Mouse (Mus musculus) right cerebral cortex, postnatal 4 days (tissue): Measurements from ENCODE around the gene Specc1l.
A peak's percentile ranks its signal among the peaks of the same experiment; 100 is the strongest.

ENCODE experiments used
- DNase-seq: peaks from one replicate; pipeline ENCODE4 v3.0.0-alpha.2; 2022

The Specc1l gene

GRCm38 (mm10) chr10:75224630-75225029 lies 12.8 kb downstream of the Specc1l start:
- DNase-seq: no peak

DNA sequence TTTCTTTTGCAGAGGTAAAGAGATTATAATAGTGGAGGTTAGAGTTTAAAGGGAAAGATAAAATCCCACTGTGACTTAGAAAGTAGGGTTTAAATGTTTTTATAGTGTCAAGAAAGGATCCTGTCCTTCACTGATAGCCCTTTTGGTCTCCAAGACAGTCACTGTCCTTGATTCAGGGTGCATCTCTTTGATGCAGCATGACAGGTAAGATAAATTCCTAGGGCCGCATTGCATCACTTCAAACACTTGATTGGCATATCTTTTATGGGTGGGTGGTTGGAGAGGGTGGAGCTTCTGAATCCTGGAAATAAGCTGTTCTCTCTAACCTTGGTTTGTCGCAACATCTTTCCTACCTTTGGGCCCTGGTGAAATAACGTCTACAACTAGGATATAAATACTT lies 15.5 kb downstream of the Specc1l start:
- no peak for DNase-seq

GRCm38 (mm10) chr10:75230572-75230971 lies 18.7 kb downstream of the Specc1l start:
- peak; percentile 11 for DNase-seq

DNA sequence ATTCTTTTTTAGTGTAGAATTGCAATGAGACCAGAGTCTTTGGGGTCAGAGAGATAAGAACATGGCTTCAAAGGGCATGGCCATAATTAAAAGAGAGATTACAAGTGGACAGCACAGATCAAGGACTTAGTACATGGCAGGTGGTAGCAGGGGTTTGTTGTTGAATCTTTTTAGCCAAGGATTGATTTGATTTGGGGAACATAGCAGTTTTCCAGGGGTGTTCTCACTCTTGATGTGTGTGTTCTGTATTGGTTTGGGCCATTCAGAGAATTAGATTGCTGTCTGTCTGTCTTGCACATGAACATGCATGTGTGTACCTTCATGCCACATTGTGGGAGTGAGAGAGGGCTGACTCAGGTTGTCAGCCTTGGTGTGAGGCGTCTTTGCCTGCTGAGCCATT lies 20.0 kb downstream of the Specc1l start:
- DNase-seq: no peak

GRCm38 (mm10) chr10:75232612-75233155 lies 20.8 kb downstream of the Specc1l start:
- no peak for DNase-seq

DNA sequence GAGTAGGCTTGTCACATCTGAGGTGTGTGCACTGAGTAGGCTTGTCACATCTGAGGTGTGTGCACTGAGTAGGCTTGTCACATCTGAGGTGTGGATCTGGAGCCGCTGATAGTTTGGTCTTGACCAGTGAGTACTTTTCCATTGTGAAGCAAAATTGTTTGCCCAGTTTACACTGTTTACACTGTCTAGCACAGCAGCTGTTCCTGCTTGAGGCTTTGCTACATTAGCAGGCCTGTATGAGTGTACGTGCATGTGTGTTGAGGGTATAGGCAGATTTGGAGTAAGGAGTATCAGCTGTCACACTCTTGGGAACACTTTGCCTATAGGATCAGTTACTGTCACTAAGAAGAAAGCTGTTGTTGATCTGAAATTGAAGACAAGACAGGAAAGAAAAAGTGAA lies 21.6 kb downstream of the Specc1l start:
- no peak for DNase-seq

DNA sequence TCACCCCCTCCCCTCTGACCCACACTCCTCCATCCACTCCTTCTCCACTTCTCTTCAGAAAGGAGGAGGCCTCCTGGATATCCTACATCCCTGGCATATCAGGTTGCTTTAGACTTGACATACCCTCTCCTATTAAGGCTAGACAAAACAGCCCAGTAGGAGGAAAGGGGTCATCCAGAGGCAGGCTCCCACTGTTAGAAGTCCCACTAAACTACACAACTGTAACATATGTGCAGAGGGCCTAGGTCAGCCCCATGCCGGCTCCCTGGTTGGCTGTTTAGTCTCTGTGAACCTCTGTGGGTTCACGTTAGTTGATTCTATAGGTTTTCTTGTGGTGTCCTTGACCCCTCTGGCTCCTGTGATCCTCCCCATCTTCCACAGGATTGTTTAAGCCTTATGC lies 23.9 kb downstream of the Specc1l start:
- no peak for DNase-seq

DNA sequence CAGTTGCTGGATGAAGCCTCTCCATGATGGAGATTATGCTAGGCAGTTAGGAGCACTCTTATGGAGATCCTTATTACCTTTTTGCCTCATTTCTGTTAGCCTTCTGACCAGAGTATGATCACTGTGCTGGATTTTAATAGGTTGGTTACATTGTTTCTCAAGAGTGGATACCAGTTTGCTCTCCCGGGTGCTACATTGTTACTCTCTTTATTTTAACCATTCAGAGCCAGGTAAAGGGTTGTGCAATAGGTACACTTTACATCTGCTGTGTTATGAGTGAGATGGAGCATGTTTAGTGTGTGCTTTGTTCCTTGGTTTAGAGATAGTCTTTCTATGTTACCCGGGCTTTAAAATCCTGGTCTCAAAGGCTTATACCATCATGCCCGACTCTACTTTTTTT lies 24.3 kb downstream of the Specc1l start:
- no peak for DNase-seq

- no peak for DNase-seq
Measured at GRCm38 (mm10) chr10:75237166-75237565, 25.3 kb downstream of the Specc1l start.

DNA sequence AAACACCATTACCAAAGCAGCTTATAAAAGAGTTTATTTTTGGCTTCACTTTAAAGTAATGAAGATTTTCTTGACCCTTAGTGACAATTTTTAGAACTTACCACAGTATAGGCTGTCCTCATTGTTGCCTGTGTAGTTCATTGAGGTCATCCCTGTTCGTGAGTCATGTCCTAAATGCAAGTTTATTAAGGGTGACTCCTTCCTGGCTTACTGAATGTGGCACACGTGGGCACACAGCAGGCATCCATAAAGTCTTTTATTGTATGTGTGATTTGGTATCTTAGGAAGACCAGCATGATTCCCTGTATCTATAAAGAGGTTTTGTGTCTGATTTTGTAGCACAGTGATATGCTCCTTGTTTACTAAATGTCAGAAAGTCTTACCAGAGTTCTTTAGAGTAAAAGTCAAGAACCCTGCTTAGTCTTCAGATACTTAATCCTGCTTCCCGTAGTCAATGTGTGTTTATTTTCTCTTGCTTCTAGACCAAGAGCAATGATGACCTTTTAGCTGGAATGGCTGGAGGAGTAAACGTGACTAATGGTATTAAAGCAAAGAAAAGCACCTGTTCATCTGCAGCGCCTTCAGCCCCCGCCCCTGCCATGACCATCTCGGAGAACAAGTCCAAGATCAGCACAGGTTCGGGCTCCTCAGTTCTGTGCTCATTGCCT lies 28.8 kb downstream of the Specc1l start:
- DNase-seq: no peak

GRCm38 (mm10) chr10:75245806-75246205 lies 33.9 kb downstream of the Specc1l start:
- DNase-seq: no peak

DNA sequence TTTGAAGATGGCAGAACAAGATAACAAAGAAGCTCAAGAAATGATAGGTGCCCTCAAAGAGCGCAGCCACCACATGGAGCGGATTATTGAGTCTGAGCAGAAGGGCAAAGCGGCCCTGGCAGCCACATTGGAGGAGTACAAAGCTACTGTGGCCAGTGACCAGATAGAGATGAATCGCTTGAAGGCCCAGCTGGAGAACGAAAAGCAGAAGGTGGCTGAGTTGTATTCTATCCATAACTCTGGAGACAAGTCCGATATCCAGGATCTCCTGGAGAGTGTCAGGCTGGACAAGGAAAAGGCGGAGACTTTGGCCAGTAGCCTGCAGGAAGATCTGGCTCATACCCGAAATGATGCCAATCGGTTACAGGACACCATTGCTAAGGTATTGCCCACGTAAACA lies 34.5 kb downstream of the Specc1l start:
- DNase-seq: no peak

- DNase-seq: no peak
Measured at GRCm38 (mm10) chr10:75251011-75251410, 39.1 kb downstream of the Specc1l start.

DNA sequence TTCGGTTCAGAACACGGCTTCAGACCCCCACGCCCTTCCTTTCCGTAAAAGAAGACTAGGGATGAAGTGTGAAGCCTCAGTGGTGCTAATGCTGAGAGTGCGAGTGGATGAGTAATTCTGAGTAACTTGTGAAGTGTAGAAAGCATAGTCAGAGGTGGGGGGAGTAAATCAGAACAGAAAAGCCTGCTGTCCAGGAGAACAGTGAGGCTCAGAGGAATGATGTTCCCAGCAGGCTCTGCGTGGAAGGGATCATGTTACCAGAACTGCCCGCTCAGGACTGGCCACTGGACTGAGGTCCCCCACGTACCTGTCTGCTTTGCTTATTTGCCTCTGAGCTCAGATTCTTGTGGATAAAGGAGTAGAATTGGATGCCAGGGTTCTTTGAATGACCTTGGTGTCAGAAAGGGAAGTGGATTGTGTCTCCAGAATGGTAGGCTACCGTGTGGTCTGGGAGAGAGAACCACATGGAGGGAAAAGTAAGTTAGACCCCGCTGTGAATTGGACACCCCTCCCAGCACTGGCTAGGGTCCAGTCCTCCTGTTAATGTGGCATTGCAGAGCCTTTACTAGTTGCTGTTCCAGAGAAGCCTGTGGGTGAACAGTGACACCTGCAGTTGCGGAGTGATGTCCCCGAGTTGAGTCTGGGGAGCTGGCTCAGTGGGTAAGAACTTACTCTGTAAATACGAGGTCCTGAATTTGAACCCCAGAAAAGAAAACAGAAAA lies 40.6 kb downstream of the Specc1l start:
- DNase-seq: no peak

- no peak for DNase-seq
Measured at GRCm38 (mm10) chr10:75255091-75255490, 43.2 kb downstream of the Specc1l start.

GRCm38 (mm10) chr10:75257401-75257800 lies 45.5 kb downstream of the Specc1l start:
- no peak for DNase-seq

GRCm38 (mm10) chr10:75258241-75258640 lies 46.4 kb downstream of the Specc1l start:
- no peak for DNase-seq

DNA sequence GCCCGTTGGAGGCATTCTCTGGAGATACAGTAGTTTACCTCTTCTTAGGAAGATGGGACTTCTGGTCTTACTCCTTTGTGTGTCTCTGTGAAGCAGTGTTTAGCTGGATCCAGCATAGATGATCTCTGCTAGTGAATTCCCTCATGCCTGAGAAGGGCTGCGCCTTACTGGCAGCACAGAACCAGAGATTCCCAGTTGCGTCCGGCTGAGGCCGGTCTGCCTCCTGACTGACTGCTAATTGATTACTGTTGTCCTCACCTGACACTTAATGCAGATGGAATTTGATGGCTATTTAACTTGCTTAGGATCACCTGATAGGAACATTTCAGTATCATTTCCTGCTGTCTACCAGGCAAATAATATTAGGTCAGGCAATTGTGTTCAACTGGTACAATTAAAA lies 49.4 kb downstream of the Specc1l start:
- no peak for DNase-seq

DNA sequence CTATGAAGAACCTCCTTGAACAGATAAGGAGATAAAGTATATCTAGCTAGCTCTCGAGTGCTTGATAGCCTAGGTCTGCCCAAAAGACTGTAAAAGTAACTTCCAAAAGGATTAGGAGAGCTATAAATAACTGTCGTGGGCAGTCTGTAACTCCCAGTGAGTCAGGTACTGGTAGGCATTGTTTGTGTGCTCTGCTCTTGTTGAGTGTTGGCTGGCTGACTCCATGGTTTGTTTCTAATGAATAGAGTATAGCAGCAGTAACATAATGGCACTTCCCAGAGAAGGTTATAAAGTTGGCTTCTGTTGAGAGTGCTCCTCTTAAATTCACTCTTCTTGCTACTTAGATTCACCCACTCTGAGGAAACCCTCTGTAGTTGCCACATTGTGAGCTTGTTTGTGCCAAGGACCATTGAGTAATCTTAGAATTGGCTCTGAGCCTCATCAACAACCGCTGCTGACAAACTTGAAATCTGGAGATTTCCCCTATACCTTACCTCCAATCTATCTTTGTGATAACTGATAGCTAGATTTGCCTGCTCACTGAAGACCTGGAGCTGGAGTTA lies 53.2 kb downstream of the Specc1l start:
- DNase-seq: no peak

GRCm38 (mm10) chr10:75273020-75273419 lies 61.1 kb downstream of the Specc1l start:
- no peak for DNase-seq

GRCm38 (mm10) chr10:75276427-75277013 lies 64.6 kb downstream of the Specc1l start:
- no peak for DNase-seq

- peak; percentile 32 for DNase-seq
Measured at GRCm38 (mm10) chr10:75277501-75277900, 65.6 kb downstream of the Specc1l start.

DNA sequence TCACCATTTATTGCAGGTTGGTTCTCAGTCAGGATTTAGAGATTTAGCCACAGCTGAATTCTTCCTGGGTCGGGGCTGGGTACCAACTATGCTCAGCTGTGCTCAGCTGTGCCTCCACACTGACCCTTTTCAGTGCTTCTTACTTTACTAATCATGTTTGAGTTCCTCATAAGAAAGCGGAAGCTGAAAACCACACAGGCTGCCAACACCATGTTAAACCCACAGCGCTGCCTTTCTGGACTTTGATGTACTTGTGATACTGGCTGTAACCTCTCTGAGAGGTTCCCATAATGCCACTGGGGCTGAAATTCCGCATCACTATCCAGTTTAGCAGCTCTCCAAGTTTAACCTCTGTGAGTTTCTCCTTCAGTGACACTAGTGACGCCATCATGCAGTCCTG lies 70.8 kb downstream of the Specc1l start:
- no peak for DNase-seq

DNA sequence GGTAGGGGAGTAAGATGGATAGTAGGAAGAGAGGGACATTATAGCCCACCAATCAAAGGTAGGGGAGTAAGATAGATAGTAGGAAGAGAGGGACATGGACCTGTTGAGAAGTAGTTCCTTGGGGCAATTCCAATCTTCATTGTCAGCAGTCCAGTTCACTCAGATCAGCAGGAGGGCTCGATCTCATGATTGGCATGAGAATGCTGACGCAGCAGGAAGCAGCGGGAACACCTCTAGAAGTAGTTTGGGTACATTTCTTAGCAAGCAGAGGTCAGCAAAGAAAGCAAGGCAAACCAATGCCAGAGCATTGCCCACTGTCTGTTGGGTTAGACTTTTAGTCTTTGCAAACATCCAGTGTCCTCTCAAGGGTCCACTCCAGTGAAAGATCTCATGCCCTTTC lies 71.9 kb downstream of the Specc1l start:
- no peak for DNase-seq
